Mouse (Mus musculus) neural tube, postnatal 0 days (tissue): Measurements from ENCODE around the gene Gm9044. TPM values are rescaled to one million over a fixed set of nuclear protein-coding genes. Genes with fewer than 3 reads are reported as not detected.

Experiments
- polyA plus RNA-seq: library from polyadenylated mRNA; unstranded; fragments of >200 nt; fragmentation: Nextera tagmentation; extraction: Ambion mirVana; gene quantifications from 2 replicates; pipeline ENCODE4 v1.2.1, GENCODE M21; 2015

Gm9044 gene
- not detected in 2 replicates for polyA plus RNA-seq

DNA sequence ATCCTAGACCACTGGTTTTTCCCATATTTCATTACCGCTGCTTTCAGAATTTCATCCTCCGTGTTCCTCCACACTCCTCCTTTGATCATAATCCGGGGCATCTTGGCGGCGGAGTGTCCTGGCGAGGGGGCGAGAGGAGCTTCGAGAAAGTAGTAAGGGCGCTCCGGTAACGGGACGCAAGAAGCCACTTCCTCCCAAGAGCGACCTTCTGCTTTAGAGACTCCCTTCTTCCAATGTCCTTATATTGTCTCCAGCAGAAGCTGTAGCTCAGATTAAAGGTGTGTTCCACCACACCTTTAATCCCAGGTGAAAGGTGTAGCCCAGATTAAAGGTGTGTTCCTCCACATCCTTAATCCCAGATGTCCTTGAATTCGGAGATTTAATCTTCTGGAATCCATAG lies at the start of gene Gm9044:
Gm9044 (minus strand) TSS at position 101 of the 400 bp plus-strand sequence.

DNA sequence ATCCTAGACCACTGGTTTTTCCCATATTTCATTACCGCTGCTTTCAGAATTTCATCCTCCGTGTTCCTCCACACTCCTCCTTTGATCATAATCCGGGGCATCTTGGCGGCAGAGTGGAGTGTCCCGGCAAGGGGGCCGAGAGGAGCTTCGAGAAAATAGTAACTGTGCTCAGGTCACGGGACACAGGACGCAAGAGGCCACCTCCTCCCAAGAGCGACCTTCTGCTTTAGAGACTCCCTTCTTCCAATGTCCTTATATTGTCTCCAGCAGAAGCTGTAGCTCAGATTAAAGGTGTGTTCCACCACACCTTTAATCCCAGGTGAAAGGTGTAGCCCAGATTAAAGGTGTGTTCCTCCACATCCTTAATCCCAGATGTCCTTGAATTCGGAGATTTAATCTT lies 21.8 kb upstream of the Gm9044 start, which contains the start of gene Gm9049:
Gm9049 (minus strand) TSS at position 101 of the 400 bp plus-strand sequence.

DNA sequence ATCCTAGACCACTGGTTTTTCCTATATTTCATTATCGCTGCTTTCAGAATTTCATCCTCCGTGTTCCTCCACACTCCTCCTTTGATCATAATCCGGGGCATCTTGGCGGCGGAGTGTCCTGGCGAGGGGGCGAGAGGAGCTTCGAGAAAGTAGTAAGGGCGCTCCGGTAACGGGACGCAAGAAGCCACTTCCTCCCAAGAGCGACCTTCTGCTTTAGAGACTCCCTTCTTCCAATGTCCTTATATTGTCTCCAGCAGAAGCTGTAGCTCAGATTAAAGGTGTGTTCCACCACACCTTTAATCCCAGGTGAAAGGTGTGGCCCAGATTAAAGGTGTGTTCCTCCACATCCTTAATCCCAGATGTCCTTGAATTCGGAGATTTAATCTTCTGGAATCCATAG lies 16.4 kb upstream of the Gm9044 start, which contains the start of gene Gm9048:
Gm9048 (minus strand) TSS at position 101 of the 400 bp plus-strand sequence.

DNA sequence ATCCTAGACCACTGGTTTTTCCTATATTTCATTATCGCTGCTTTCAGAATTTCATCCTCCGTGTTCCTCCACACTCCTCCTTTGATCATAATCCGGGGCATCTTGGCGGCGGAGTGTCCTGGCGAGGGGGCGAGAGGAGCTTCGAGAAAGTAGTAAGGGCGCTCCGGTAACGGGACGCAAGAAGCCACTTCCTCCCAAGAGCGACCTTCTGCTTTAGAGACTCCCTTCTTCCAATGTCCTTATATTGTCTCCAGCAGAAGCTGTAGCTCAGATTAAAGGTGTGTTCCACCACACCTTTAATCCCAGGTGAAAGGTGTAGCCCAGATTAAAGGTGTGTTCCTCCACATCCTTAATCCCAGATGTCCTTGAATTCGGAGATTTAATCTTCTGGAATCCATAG lies 10.9 kb upstream of the Gm9044 start, which contains the start of gene Gm9046:
Gm9046 (minus strand) TSS at position 101 of the 400 bp plus-strand sequence.

DNA sequence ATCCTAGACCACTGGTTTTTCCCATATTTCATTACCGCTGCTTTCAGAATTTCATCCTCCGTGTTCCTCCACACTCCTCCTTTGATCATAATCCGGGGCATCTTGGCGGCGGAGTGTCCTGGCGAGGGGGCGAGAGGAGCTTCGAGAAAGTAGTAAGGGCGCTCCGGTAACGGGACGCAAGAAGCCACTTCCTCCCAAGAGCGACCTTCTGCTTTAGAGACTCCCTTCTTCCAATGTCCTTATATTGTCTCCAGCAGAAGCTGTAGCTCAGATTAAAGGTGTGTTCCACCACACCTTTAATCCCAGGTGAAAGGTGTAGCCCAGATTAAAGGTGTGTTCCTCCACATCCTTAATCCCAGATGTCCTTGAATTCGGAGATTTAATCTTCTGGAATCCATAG lies 5.5 kb upstream of the Gm9044 start, which contains the start of gene Gm9045:
Gm9045 (minus strand) TSS at position 101 of the 400 bp plus-strand sequence.

DNA sequence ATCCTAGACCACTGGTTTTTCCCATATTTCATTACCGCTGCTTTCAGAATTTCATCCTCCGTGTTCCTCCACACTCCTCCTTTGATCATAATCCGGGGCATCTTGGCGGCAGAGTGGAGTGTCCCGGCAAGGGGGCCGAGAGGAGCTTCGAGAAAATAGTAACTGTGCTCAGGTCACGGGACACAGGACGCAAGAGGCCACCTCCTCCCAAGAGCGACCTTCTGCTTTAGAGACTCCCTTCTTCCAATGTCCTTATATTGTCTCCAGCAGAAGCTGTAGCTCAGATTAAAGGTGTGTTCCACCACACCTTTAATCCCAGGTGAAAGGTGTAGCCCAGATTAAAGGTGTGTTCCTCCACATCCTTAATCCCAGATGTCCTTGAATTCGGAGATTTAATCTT lies 5.3 kb downstream of the Gm9044 start, which contains the start of gene Gm9040:
Gm9040 (minus strand) TSS at position 101 of the 400 bp plus-strand sequence.

DNA sequence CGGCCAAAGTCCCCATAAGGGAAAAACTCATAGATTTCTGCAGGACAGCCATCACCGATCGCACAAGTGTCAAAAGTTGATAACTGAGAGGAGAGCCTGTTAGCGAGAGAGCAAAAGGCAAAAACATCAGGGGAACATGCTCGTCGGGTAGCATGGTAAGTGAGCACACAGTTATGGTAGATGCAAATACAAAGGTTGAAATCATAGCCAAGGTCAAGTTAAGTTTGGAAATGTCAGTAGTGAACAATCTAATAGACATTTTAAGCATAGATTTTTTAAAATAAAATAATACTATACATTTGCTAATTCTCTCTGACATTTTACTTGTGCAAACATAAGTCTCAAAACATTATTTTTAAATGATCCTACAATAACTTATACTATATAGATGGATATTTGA lies 37.3 kb downstream of the Gm9044 start, which contains the start of gene Iltifb:
Iltifb (minus strand) TSS at position 101 of the 400 bp plus-strand sequence.

Other genes with a start within 250 kb of the Gm9044 start
- 15.1 and 15.2 TPM in 2 replicates for gene Mdm1, start 190.6 kb downstream of the Gm9044 start, polyA plus RNA-seq
- gene Il22, start 127.5 kb downstream of the Gm9044 start, polyA plus RNA-seq, result not detected in 2 replicates
- 0.09 and 0.20 TPM in 2 replicates for gene Gm32717, start 91.6 kb downstream of the Gm9044 start, polyA plus RNA-seq
- 0.09 and 0.20 TPM in 2 replicates for gene Gm32802, start 73.7 kb downstream of the Gm9044 start, polyA plus RNA-seq
- gene Iltifb, start 37.4 kb downstream of the Gm9044 start, polyA plus RNA-seq, result 0.52 TPM in 1 of 2 replicates, not detected in the other
- gene Gm9040, start 5.4 kb downstream of the Gm9044 start, polyA plus RNA-seq, result not detected in 2 replicates
- gene Gm9045, start 5.4 kb upstream of the Gm9044 start, polyA plus RNA-seq, result 0.12 TPM in 1 of 2 replicates, not detected in the other
- not detected in 2 replicates for gene Gm9046, start 10.8 kb upstream of the Gm9044 start, polyA plus RNA-seq
- gene Gm9048, start 16.3 kb upstream of the Gm9044 start, polyA plus RNA-seq, result 0.09 TPM in 1 of 2 replicates, not detected in the other
- gene Gm9049, start 21.7 kb upstream of the Gm9044 start, polyA plus RNA-seq, result 0.12 TPM in 1 of 2 replicates, not detected in the other
- not detected in 2 replicates for gene Ifng, start 108.6 kb upstream of the Gm9044 start, polyA plus RNA-seq